Mouse (Mus musculus) stomach, embryonic 14.5 days (tissue): Measurements from ENCODE around the gene Sncg. TPM values are rescaled to one million over a fixed set of nuclear protein-coding genes. Genes with fewer than 3 reads are reported as not detected.

Experiments
- ATAC-seq: fragments of 200-750 bp; cut with Nextera tagmentation; 2 replicates; pipeline ENCODE4 v1.8.0; 2017; ENCODE audit warnings: low read depth, moderate TSS enrichment; ENCODE audit not compliant: insufficient number of reproducible peaks, insufficient read depth, low FRiP score
- H3K27ac ChIP-seq: fragments of 300-500 bp; sonication (generic); 2 replicates; pipeline ENCODE4 v1.5.1; 2014; ENCODE audit warnings: mild to moderate bottlenecking, low read length, moderate library complexity, mixed read lengths
- H3K27me3 ChIP-seq: fragments of 300-500 bp; sonication (generic); 2 replicates; pipeline ENCODE4 v1.6.1; 2014; ENCODE audit warnings: low read length, control low read depth, mixed read lengths; ENCODE audit not compliant: control insufficient read depth, insufficient read depth
- H3K36me3 ChIP-seq: fragments of 300-500 bp; sonication (generic); 2 replicates; pipeline ENCODE4 v1.6.1; 2014; ENCODE audit warnings: mild to moderate bottlenecking, control low read depth, low read length, moderate library complexity, mixed read lengths; ENCODE audit not compliant: control insufficient read depth, insufficient read depth
- H3K4me1 ChIP-seq: fragments of 300-500 bp; sonication (generic); 2 replicates; pipeline ENCODE4 v1.6.1; 2014; ENCODE audit warnings: low read length, control low read depth, mixed read lengths; ENCODE audit not compliant: control insufficient read depth, insufficient read depth
- H3K4me2 ChIP-seq: fragments of 300-500 bp; sonication (generic); replicated peaks from 2 replicates; pipeline ENCODE4 v1.6.1; 2014; ENCODE audit warnings: low read depth, low read length, control low read depth
- H3K4me3 ChIP-seq: fragments of 300-500 bp; sonication (generic); 2 replicates; pipeline ENCODE4 v1.5.1; 2014; ENCODE audit warnings: low read depth, low read length, control low read depth
- H3K9ac ChIP-seq: fragments of 300-500 bp; sonication (generic); replicated peaks from 2 replicates; pipeline ENCODE4 v1.6.1; 2014; ENCODE audit warnings: low read depth, mild to moderate bottlenecking, control low read depth, low read length, moderate library complexity, mixed read lengths
- H3K9me3 ChIP-seq: fragments of 300-500 bp; sonication (generic); 2 replicates; pipeline ENCODE4 v1.6.1; 2016; ENCODE audit warnings: low read depth, low read length, control low read depth; ENCODE audit not compliant: control insufficient read depth
- WGBS: fragments of 180-500 bp; shearing (Covaris S2); extraction: QIAGEN DNeasy Blood & Tissue Kit; methylation state at CpG from one replicate; pipeline ENCODE4 v1.1.7; 2014; 5-methylcytosine and 5-hydroxymethylcytosine counted together
- polyA plus RNA-seq: library from polyadenylated mRNA; unstranded; fragments of >200 nt; fragmentation: Nextera tagmentation; extraction: Ambion mirVana; gene quantifications from 2 replicates; pipeline ENCODE4 v1.2.1, GENCODE M21; 2014

Gene Sncg
- polyA plus RNA-seq, 1 experiment from 2014 or later = 40.1 TPM

DNA sequence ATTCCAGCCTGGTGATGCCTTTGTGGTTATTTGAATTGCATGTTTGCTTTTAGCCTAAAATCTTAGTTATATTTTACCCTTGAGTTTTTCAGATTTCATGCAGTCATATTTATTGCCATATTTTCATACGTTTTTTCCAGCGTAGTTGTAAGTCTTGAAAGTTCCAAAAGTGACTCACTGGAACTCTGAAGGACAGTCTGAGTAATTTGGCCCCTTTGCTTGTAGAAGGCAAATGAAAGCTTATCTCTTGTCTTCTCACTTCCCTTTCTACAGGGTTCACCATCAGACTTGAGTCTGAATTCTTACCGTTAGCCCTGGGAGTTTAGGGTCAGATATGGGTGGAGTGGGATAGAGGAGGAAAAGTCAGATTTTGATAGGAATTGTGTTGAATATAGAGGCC is 48.0 kb downstream of the Sncg start:
- H3K36me3 ChIP-seq = peaks cover 54% of the 10 kb centered on the region
- H3K4me1 ChIP-seq = no peaks in the 10 kb centered on the region
- H3K4me3 ChIP-seq = no peak overlapping the region
- H3K9ac ChIP-seq = no peak overlapping the region
- ATAC-seq = no peak
- no peaks in the 10 kb centered on the region for H3K27me3 ChIP-seq
- 85% methylated on average over 3 of the region's 3 CpGs for WGBS
- no peak overlapping the region for H3K4me2 ChIP-seq
- H3K27ac ChIP-seq = no peak overlapping the region
- no peaks in the 10 kb centered on the region for H3K9me3 ChIP-seq

GRCm38 (mm10) chr14:34323576-34324085 is 51.0 kb downstream of the Sncg start:
- no peaks in the 10 kb centered on the region for H3K4me1 ChIP-seq
- ATAC-seq = no peak
- no peaks in the 10 kb centered on the region for H3K9me3 ChIP-seq
- H3K4me3 ChIP-seq = no peak overlapping the region
- H3K27me3 ChIP-seq = no peaks in the 10 kb centered on the region
- WGBS = 93% methylated on average over 5 of the region's 5 CpGs
- H3K36me3 ChIP-seq = peaks cover 42% of the 10 kb centered on the region
- no peak overlapping the region for H3K27ac ChIP-seq
- H3K4me2 ChIP-seq = no peak overlapping the region
- H3K9ac ChIP-seq = no peak overlapping the region

Other genes with a start within 250 kb of the Sncg start
- 0.13 and 0.19 TPM in 2 replicates for gene Npy4r, start 222.3 kb downstream of the Sncg start, polyA plus RNA-seq
- gene Gprin2, start 173.1 kb downstream of the Sncg start, polyA plus RNA-seq = 0.29 and 0.32 TPM in 2 replicates
- 0.58 and 0.81 TPM in 2 replicates for gene Syt15, start 155.2 kb downstream of the Sncg start, polyA plus RNA-seq
- 8.0 and 8.6 TPM in 2 replicates for gene Shld2, start 64.3 kb downstream of the Sncg start, polyA plus RNA-seq
- gene Glud1, start 64.1 kb downstream of the Sncg start, polyA plus RNA-seq = 76.5 and 82.5 TPM in 2 replicates
- not detected in 2 replicates for gene Fam25c, start 19.4 kb downstream of the Sncg start, polyA plus RNA-seq
- gene Mmrn2, start 676 bp upstream of the Sncg start, polyA plus RNA-seq = 7.7 and 7.8 TPM in 2 replicates
- gene Bmpr1a, start 128.6 kb upstream of the Sncg start, polyA plus RNA-seq = 62.8 and 74.7 TPM in 2 replicates
- gene 9230112D13Rik, start 148.0 kb upstream of the Sncg start, polyA plus RNA-seq = not detected in 2 replicates
- gene Ldb3, start 213.9 kb upstream of the Sncg start, polyA plus RNA-seq = 1.3 and 1.8 TPM in 2 replicates
- gene Opn4, start 225.4 kb upstream of the Sncg start, polyA plus RNA-seq = not detected in 2 replicates